Mouse (Mus musculus): ENCODE results near the gene Nup107.

DNA sequence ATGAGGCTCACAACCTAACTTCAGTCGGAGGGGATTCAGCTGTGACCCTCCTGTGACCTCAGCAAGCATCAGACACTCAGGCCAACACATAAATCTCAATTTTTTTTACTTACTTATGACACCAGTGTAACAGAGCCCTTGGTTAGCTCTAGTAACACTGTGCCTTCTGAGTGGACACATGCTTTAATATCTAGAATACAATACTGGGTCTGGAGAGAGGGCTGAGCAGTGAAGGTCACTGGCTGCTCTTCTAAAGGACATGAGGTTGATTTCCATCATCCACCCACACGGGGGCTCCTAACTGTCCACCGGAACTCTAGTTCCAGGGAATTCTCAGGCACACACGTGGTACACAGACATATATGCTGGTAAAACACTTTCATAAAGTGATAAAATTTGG, 13.6 kb downstream of the Nup107 start:
- TF ChIP-seq CTCF (IDR thresholded peaks at IDR 0.05; ENCODE audit: extremely low read depth, insufficient read depth, low read length) (no peak), POLR2A (IDR thresholded peaks at IDR 0.05; ENCODE audit: extremely low read depth, insufficient read depth, low read length) (no peak)

Measured in cortical plate, adult 2 months (tissue).